Mouse (Mus musculus) left cerebral cortex, postnatal 25 days (tissue): ENCODE data around the gene Brinp1. TPM values are rescaled to one million over a fixed set of nuclear protein-coding genes. Genes with fewer than 3 reads are reported as not detected.

Source experiments
- DNase-seq, 2 experiments: peaks; one replicate each; pipeline ENCODE4 v3.0.0; 2022; ENCODE audit warnings: low spot score in 2 of 2, mixed read lengths in 1 of 2
- intact Hi-C: fragments of 180-260 bp; cut with DNase I; formaldehyde crosslinking; loops from one replicate; pipeline ENCODE4 v1.15.1; 2025
- total RNA-seq, 2 experiments: library from RNA; stranded (reverse); gene quantifications; 2 replicates each; pipeline ENCODE4 v1.2.3; 2021

Brinp1 gene
- 100 to 1,000 TPM; 261 to 279 TPM for total RNA-seq

DNA sequence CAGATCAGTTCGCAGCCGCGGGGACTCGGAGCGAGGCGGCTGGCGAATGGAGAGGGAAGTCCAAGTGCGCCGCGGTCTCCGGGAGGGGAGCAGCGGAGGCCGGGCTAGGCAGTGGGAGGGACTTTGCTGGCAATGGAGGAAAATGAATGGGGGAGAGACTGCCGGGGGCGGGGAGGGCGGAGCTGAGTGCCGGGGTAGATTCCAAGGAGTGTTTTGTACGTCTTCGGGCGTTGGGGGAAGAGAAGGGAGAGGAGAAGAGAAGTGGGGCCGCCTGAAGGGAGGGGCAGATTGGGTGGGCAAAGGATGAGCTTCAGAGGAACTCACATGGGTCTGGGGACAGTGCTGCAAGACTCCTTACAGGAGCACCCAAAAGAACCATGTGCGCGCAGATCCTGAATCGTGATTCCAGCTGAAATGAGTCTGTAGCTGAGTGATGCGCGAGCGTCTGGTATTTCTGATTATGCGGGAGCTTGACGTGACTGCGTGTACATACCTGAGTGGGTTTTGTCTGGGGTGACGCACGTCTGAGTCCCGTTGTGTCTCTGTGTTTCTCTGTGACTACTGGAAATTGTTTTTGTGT, at the start of gene Brinp1:
Gene Brinp1, minus strand, starts transcription at position 76 of the 580 bp plus-strand sequence.
- intact Hi-C loops, result loop anchor here (1.0 to 10.0 kb wide), 13 partner anchors 142 to 1480 kb away; no protein-coding TSS in a partner anchor

DNA sequence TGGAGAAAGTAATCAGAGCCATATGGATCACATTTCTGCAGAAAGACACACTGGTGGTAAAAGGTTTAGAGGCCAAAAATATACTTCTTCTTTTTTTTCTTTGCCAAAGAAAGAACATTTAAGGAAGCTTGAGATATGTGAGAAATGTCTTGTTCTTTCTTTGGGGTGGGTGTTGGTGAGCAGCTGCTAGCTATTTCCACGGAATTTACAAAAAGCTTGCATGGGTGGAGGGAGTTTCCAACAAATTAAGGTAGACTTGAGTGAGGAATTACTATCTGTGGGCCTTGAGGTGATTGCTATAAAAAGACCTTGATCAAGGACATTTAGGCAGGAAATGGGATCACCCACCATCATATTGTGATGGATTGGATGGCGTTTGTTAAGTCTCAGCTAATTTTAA, 3.1 kb upstream of the Brinp1 start:
- peak in 1 of 2 experiments; percentile 83 for DNase-seq
- intact Hi-C loops, result loop anchor here (5.0 to 10.0 kb wide), 6 partner anchors 388 to 1482 kb away; no protein-coding TSS in a partner anchor

More for the DNA sequence above, at the start of gene Brinp1:
- DNase-seq, result peak; percentile 88 to 96

DNA sequence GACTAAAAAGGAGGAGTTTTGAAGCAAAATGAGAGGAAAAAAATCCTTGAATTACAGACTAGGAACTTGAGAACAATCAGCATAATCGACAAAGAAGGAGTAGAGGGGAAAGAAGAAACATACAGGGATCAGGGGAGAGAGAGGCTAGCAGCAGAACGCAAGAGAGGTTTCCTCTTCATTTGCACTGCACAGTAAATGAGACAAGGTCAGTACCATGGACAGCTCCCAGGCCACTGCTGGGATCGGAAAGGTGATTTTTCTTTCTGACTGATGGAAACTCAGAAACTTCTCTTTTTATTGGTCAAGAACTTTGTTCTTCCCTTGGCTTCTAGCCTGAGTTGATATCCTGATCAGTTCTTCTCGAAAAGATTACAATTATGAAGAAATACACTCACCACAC, 1.4 kb upstream of the Brinp1 start:
- intact Hi-C loops, result loop anchor here (5.0 to 10.0 kb wide), 6 partner anchors 389 to 1481 kb away; no protein-coding TSS in a partner anchor
- no peak for DNase-seq

DNA sequence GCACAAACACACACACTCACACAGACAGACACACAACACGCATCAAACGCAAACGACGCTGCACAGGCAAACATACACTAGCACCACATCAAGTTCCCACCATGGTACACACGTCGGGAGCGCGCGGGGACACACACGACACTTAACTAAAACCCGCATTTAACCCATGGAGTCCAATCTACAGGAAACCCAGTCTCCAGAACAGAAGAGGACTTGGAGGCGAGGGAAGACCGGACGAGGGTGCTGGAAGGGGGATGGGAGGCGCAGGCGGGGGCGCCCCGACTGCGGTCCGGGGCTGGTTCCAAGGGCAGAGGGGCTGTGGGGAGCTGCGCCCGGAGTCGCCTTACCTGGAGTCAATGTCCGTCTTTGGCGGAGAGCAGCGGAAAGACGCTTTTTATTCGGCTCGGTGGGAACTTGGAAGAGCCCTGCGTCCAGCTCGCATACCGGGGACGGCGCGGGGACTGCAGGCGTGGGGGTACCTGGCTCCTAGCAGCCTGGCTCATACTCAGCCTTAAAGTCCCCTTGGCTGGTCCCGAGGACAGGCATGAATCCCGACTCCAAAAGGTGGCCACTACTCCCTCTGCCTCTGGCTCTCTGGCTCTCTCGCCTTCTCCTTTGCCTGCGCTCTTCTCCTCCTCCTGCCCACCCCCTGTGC, 403 bp downstream of the Brinp1 start:
- no peak for DNase-seq
- intact Hi-C loops, result loop anchor here (1.0 to 10.0 kb wide), 13 partner anchors 143 to 1479 kb away; no protein-coding TSS in a partner anchor

DNA sequence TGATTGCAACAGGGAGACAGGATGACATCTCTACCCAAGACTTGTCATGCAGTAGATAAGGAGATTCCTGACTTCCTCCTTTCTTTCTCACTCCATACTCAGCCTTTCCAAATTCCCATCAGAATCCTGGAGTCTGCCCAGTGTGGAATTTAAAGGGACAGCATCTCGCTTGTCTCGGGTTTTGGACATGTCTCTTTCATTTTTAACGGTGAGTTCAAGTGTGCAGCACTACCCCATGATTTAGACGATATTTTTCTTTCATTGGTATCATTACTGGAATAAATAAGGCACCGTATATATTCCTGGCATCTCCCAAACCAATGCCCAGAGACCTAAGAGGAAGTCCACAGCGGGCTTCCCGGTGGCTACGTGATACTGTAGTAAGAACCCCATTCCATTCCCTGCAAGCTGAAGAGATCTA, 1.1 kb downstream of the Brinp1 start:
- intact Hi-C loops, result loop anchor here (5.0 to 10.0 kb wide), 12 partner anchors 186 to 1478 kb away; no protein-coding TSS in a partner anchor
- DNase-seq, result peak in 1 of 2 experiments; percentile 49

DNA sequence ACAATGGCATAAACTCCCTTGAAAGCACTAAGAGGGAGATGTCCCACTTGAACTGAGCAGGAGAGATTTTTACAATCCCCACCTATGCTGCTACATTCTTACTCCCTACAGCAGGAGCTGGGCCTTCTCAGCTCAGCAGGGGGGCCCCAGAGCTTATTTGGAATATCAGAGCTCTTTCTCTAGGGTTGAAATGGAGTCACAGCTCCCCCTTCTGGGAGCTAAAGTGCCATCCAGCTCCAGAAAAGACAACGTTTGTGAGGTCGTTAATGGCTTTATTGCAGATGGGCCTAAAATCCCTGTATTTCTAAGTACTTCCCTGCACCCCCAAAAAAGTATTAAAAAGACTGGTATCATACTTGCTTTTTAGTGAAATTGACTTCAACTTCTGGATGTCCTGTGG, 3.6 kb downstream of the Brinp1 start:
- DNase-seq, result peak; percentile 72 to 80
- intact Hi-C loops, result loop anchor here (5.0 to 10.0 kb wide), 12 partner anchors 183 to 1476 kb away; no protein-coding TSS in a partner anchor

DNA sequence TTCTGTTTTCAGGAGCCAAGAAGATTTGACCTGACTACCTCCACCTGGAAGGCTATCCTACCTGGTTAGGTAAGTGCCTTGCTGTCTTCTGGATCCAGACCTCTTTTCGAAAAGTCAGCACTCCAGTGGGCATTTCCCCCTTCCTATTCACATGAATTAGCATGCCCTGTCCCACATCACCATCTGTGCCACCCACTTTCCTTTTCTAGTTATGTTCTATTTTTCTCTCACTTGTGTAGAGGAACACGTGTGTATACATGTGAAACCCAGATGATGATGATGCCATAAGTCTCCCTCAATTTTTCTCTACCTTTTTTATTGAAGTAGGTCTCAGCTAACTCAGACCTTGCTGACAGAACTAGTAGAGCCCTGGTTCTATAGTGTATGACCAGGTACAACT, 11.3 kb downstream of the Brinp1 start:
- DNase-seq, result peak in 1 of 2 experiments; percentile 77
- intact Hi-C loops, result no loop called here

DNA sequence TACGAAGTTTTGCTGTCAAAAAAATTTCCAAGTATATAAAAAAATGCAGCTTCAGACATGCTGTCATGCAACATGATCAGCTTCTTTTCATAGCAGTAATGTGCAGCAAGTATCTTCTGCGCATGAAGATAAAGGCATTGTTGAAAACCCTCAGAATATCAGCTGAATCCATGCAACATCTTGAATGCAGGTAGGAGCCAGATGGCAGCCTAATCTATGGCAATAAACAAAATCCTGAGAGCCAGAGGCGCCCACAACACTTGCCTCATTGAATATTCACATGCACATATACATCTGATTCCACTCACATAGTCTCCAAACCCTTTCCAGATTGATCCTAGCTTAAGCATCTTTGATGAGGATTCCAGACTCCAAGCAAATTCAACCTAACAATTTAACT, 24.2 kb downstream of the Brinp1 start:
- intact Hi-C loops, result no loop called here
- DNase-seq, result peak in 1 of 2 experiments; percentile 69

DNA sequence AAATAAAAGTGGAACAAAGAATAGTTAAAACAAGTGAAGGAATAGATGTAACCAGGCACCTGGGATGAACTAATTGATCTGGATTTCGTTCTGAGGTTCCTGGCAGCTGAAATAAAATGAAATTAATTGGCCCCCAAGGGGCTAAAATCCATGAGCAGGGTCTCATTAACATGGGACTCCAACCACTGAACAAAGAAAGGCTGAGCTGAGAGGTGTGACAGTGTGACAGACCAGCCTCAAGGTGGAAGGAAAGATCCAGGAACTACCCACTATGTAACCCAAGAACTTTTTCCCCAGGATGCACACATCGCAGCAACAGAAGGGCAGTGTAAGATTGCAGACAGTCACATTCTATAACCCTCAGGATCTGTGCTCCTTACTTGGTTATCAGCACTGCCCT, 28.1 kb downstream of the Brinp1 start:
- intact Hi-C loops, result no loop called here
- no peak for DNase-seq

DNA sequence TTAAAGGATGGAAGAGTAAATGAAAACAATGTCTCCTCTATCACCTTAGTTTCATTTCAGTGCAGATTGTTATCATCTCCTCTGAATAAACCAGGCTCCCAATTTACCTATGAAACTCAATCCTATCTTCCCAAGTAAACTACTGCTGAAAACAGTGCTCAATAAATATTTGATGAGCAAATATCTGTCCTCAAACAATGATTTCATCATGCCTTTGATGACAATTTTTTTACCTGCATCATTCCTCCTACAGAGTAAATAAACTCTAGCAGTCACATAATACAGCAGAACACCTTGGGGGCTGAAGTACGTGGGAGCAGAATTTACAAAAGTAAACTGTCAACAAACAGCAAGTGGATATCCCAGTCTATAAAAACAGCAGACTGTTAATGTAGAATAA, 31.3 kb downstream of the Brinp1 start:
- DNase-seq, result no peak
- intact Hi-C loops, result no loop called here

DNA sequence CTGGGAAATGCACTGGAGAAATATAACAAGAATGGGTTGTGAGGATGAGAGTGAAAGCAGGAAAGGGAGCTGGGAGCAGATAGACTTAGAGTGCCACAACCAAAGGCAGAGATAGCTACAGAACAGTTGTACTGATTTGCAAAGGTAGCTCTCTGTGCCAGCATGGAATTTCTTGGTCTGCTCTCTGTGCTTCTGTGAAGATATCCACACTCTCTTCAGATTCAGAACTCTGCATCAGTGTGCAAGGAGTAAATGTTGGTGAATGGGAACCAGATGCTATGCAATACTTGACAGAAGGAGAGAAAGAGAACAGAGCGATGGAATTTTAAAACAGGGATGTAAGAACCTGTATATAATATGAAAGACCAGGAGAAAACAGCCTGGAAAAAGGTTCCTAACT, 31.7 kb downstream of the Brinp1 start:
- intact Hi-C loops, result no loop called here
- DNase-seq, result no peak

DNA sequence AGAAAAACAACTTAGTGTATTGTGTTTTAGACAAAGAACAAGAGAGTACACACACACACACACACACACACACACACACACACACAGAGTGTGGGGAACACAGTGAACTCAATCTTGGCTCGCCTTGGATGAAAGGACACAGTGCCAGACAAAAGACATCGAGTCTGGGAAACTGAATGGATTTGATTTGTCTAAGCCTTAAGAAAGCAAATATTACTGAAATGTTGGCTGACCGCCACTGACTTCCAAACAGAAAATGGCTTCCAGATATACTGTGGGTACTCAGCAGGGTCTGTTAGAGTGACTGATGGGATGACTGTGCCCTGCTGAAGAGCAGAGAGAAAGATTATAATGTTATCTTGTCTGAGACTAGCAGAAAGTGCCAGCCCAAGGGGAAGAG, 34.1 kb downstream of the Brinp1 start:
- DNase-seq, result no peak
- intact Hi-C loops, result no loop called here

DNA sequence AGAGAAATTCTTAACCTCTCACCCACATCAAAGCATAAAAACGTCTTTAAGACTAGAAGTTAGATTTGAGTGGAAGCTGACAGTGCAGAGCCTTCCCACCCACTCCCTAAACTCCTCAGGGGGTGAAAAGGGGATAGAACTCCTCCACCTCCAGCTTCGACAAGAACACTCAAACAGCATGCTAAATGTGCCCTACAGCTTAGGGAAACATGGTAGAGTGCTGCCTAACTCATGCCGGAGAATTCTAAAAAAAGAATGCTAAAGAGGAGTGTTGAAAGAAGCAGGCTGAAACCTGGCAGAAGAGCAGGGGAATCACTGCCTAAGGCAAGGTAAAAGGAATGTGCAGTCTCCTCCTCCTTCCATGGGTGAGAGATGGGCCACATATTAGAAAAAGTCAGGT, 43.3 kb downstream of the Brinp1 start:
- DNase-seq, result peak in 1 of 2 experiments; percentile 77
- intact Hi-C loops, result loop anchor here (1.0 kb wide), 1 partner anchor 21 kb away; no protein-coding TSS in a partner anchor

DNA sequence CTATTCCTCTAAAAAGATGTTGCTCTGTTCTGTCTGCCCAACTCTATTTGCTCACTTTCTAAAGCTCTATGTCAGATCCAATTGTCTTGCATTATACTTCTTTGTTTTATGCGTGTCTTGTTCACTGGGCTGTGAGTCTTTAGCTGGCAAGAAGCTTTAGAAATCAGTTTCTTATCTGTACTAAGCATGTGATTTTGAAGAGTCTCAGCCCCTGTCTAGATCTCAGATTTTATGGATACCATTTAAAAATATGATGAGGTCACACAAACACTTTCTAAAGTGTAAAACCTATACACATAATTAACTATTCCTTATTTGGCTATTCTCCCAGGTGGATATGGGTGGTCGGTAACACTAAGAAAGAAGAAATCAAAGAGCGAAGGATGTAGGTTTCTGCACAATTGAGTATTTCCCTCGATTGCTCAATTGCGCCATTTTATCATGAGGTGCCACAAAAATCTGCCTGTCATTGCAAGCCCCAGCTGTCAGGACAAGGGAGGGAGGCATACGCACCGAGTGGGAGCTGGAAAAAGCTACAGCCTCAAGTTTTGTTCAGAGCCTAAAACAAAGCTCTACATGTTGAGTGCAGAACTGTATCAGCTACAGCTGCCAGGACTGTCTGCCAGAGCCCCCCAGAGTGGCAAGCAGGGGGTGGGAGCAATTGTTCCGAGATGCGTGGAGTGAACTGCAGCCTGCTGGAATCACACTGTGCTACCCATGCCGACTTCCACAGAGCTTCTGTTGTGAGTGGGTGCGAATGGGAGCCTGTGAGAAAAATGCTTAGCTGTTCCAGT, 47.6 kb downstream of the Brinp1 start:
- intact Hi-C loops, result no loop called here
- DNase-seq, result peak; percentile 75 to 91

DNA sequence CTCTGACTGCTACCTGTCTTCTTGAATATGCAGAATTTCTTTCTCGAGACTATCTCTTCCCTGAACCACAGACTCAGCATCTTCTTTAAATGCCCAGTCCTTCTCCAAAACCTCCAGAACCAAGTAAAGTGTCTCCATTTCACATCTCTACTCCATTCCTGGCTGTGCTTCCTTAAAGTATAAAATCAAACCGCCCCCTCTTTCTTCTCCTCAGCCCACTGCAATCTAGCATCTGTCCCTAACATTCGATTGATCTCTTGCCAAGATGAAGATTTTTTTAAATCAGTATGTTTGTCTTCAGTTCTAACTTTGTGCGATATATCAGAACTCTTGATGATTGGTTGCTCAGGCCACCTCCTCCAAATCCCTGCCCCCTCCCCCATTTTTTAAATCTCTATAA, 63.7 kb downstream of the Brinp1 start:
- DNase-seq, result peak in 1 of 2 experiments; percentile 78
- intact Hi-C loops, result loop anchor here (1.0 kb wide), 1 partner anchor 21 kb away; no protein-coding TSS in a partner anchor

DNA sequence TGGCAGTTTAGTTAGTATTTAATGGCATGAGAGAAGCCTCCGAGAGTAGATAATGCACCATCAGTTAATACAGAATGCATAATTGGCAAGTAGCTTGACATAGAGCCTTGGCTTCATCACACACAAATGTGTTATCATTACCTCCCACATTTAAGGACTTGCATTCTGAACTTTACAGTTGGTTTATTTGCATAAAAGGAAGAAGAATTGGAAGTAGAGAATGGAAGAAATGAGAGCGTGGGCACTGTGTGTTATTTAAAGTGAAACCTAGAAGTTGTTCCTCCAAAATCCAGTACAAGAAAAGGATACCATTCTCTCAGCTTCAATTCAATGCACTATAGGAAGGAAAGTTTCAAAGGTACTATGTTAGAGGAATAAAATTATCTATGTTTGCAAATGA, 67.9 kb downstream of the Brinp1 start:
- peak in 1 of 2 experiments; percentile 65 for DNase-seq
- intact Hi-C loops, result no loop called here

DNA sequence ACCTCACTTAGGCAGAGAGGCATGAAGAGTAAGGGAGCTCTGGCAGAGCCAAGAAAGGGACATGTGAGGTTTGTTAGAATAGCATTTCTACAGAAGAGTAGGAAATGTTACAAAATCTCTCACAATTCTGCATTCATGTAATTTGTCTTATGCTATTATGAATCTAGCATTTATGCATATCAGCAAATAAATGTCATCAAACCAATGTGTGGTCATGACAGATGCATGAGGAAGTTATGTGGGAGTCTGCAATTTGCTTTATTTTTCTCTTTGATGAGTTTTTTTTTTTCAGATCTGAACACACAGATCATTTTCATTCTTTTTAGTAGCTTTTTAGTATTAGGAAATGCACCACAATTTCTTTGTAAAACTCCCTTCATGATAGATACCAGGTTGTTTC, 82.2 kb downstream of the Brinp1 start:
- intact Hi-C loops, result no loop called here
- no peak for DNase-seq

DNA sequence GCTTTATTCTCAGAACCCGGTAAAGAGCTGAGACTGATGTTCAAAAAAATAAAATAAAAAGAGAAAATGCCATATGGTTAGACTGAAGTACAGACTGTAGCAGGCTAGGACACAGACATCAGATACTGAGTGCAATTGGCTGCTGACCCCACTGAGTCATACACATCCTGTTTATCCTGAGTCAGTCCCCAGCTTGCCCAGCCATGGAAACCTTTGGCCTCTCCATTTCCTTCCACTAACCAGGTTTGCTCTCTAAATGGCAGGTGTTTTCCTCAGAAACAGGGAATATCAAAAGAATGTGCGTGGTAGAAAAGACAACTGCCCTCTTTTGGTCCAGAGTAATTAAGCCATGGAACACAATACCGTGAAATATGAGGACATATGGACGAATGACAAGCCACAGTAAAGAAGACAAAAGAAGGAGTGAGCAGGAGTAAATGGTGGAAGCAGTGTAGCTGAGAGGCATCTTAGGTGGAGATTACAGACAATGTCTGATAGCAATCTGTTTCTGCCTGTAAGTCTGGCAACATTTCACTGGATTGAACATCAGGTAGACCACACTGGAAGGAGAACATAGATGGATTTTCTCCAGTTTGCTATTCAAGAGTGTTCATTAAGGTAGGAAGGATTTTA, 88.9 kb downstream of the Brinp1 start:
- DNase-seq, result no peak
- intact Hi-C loops, result no loop called here

DNA sequence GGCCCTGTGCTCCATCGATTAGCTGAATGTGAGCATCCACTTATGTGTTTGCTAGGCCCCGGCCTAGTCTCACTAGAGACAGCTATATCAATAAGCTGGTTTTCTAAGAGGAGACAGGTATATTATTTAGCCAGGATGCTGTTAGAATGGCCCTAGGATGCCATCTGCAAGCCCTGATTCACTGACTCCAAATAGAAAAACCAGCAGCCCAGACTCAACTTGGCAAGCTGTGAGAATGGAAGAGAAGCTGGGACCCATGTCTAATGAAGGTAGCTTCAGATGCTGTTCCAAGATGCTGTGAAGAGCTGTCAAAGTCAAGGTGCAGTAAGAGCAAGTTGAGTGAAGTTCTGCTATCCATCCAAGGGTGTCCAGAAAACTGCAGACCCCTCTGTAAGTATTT, 89.5 kb downstream of the Brinp1 start:
- DNase-seq, result no peak

DNA sequence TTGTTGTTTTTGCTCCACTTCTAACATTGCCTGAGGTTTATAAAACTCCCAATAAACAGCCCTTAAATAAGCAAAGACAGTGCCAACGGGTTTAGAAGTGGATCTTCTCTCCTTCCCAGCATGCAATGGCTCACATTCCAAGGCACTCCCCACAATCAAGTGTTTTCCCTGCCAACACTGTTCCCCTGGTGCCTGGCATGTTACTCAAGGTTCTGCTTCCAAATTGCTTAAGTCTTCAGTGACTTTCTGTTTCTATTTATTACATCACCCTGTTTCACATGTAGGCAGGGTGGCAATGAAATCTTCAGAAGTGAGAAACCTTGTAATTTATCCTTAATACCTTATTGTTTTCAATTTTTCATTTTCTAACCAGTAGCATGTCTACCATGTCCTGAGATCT, 97.3 kb downstream of the Brinp1 start:
- intact Hi-C loops, result no loop called here
- DNase-seq, result peak in 1 of 2 experiments; percentile 43

More for the DNA sequence above, 89.5 kb downstream of the Brinp1 start:
- intact Hi-C loops, result no loop called here
